Mouse (Mus musculus) MEL (cell line): Measurements from ENCODE around the gene Ifnar1. TPM values are rescaled to one million over a fixed set of nuclear protein-coding genes. Genes with fewer than 3 reads are reported as not detected.

Experiments
- DNase-seq: peaks from one replicate; pipeline ENCODE4 v3.0.0; 2011; ENCODE audit warnings: low read depth, low spot score
- H3K27ac ChIP-seq: 2 replicates; pipeline ENCODE4 v1.5.1; 2012; ENCODE audit warnings: low read depth, mild to moderate bottlenecking, control low read depth, low read length, moderate library complexity; ENCODE audit not compliant: control insufficient read depth
- H3K27me3 ChIP-seq, 2 experiments: fragments of 150-350 bp in 1 of 2; sonication (generic) in 1 of 2; 2 replicates each; pipeline ENCODE4 v1.6.1; 2012; ENCODE audit warnings: low read length in 2 of 2, mild to moderate bottlenecking in 2 of 2, improper control_type of control experiment in 1 of 2, moderate library complexity in 1 of 2; ENCODE audit not compliant: insufficient read depth in 2 of 2, control insufficient read depth in 1 of 2
- H3K36me3 ChIP-seq, 2 experiments: 2 replicates each; pipeline ENCODE4 v1.6.1; 2012 to 2014; ENCODE audit warnings: low read length in 2 of 2, improper control_type of control experiment in 1 of 2, inconsistent platforms in 1 of 2, mild to moderate bottlenecking in 1 of 2; ENCODE audit not compliant: insufficient read depth in 2 of 2, control insufficient read depth in 1 of 2
- H3K4me1 ChIP-seq, 2 experiments: fragments of 150-350 bp in 1 of 2; sonication (generic) in 1 of 2; 2 replicates each; pipeline ENCODE4 v1.6.1; 2012; ENCODE audit warnings: low read length in 2 of 2, improper control_type of control experiment in 1 of 2, mild to moderate bottlenecking in 1 of 2; ENCODE audit not compliant: insufficient read depth in 2 of 2, control insufficient read depth in 1 of 2
- H3K4me3 ChIP-seq, 2 experiments: fragments of 150-350 bp in 1 of 2; sonication (generic) in 1 of 2; 2 replicates each; pipeline ENCODE4 v1.5.1; 2012; ENCODE audit warnings: low read depth in 2 of 2, low read length in 2 of 2, mild to moderate bottlenecking in 2 of 2, moderate library complexity in 2 of 2, control low read depth in 1 of 2, improper control_type of control experiment in 1 of 2; ENCODE audit not compliant: control insufficient read depth in 1 of 2, insufficient read depth in 1 of 2
- H3K79me2 ChIP-seq: 2 replicates; pipeline ENCODE4 v1.6.1; 2012; ENCODE audit warnings: mild to moderate bottlenecking, low read length, moderate library complexity; ENCODE audit not compliant: control insufficient read depth, poor library complexity, insufficient read depth
- H3K9ac ChIP-seq: 2 replicates; pipeline ENCODE4 v1.6.1; 2012; ENCODE audit warnings: low read depth, mild to moderate bottlenecking, control low read depth, low read length, moderate library complexity; ENCODE audit not compliant: control insufficient read depth, poor library complexity, severe bottlenecking
- H3K9me3 ChIP-seq: fragments of 150-350 bp; sonication (generic); replicated peaks from 2 replicates; pipeline ENCODE4 v1.6.1; 2012; ENCODE audit warnings: mild to moderate bottlenecking, low read length, improper control_type of control experiment, moderate library complexity; ENCODE audit not compliant: insufficient read depth
- BHLHE40 ChIP-seq: IDR thresholded peaks from 2 replicates; pipeline ENCODE4 v1.6.1; 2012; ENCODE audit warnings: low read depth, mild to moderate bottlenecking, inconsistent platforms, low read length, improper control_type of control experiment, borderline replicate concordance
- CHD1 ChIP-seq: IDR thresholded peaks from 2 replicates; pipeline ENCODE4 v1.6.1; 2012; ENCODE audit warnings: low read depth, mild to moderate bottlenecking, inconsistent platforms, low read length, improper control_type of control experiment
- CHD2 ChIP-seq: IDR thresholded peaks from 2 replicates; pipeline ENCODE4 v1.6.1; 2011; ENCODE audit warnings: low read length, improper control_type of control experiment
- E2F4 ChIP-seq: IDR thresholded peaks from 2 replicates; pipeline ENCODE4 v1.6.1; 2011; ENCODE audit warnings: low read depth, low read length, improper control_type of control experiment, borderline replicate concordance
- ELF1 ChIP-seq: IDR thresholded peaks from 2 replicates; pipeline ENCODE4 v1.6.1; 2014; ENCODE audit warnings: low read depth, mild to moderate bottlenecking, inconsistent platforms, low read length, improper control_type of control experiment, moderate library complexity
- GABPA ChIP-seq: IDR thresholded peaks from 2 replicates; pipeline ENCODE4 v1.6.1; 2012; ENCODE audit warnings: low read depth, mild to moderate bottlenecking, inconsistent platforms, low read length, improper control_type of control experiment, moderate library complexity
- JUND ChIP-seq: IDR thresholded peaks from 2 replicates; pipeline ENCODE4 v1.6.1; 2011; ENCODE audit warnings: low read depth, mild to moderate bottlenecking, improper control_type of control experiment, low read length
- KAT2A ChIP-seq: conservative IDR thresholded peaks from 2 replicates; pipeline ENCODE4 v1.6.1; 2012; ENCODE audit warnings: low read depth, low read length, improper control_type of control experiment, inconsistent platforms
- MEF2A ChIP-seq: IDR thresholded peaks from 2 replicates; pipeline ENCODE4 v1.6.1; 2014; ENCODE audit warnings: low read depth, mild to moderate bottlenecking, inconsistent platforms, low read length, improper control_type of control experiment; ENCODE audit not compliant: poor library complexity, insufficient replicate concordance, severe bottlenecking; ENCODE audit errors: extremely low read depth
- MYB ChIP-seq: IDR thresholded peaks from 2 replicates; pipeline ENCODE4 v1.6.1; 2011; ENCODE audit warnings: mild to moderate bottlenecking, low read depth, low read length, improper control_type of control experiment
- POLR2A ChIP-seq, 2 experiments: IDR thresholded peaks; 2 replicates each; pipeline ENCODE4 v1.6.1; 2011 to 2012; ENCODE audit warnings: low read length in 2 of 2, mild to moderate bottlenecking in 2 of 2, control low read depth in 1 of 2, improper control_type of control experiment in 1 of 2, low read depth in 1 of 2, moderate library complexity in 1 of 2; ENCODE audit not compliant: control insufficient read depth in 1 of 2, insufficient read depth in 1 of 2, poor library complexity in 1 of 2
- RAD21 ChIP-seq: IDR thresholded peaks from 2 replicates; pipeline ENCODE4 v1.6.1; 2011; ENCODE audit warnings: mild to moderate bottlenecking, low read depth, low read length, improper control_type of control experiment
- RCOR1 ChIP-seq: IDR thresholded peaks from 2 replicates; pipeline ENCODE4 v1.6.1; 2012; ENCODE audit warnings: low read depth, mild to moderate bottlenecking, inconsistent platforms, low read length, improper control_type of control experiment
- TAL1 ChIP-seq: IDR thresholded peaks from 2 replicates; pipeline ENCODE4 v1.6.1; 2012; ENCODE audit warnings: mild to moderate bottlenecking, inconsistent platforms, low read length, moderate library complexity, mixed read lengths
- TBP ChIP-seq: IDR thresholded peaks from 2 replicates; pipeline ENCODE4 v1.8.0; 2011; ENCODE audit warnings: low read depth, low read length, improper control_type of control experiment
- UBTF ChIP-seq: IDR thresholded peaks from 2 replicates; pipeline ENCODE4 v1.6.1; 2012; ENCODE audit warnings: low read depth, mild to moderate bottlenecking, inconsistent platforms, low read length, improper control_type of control experiment, moderate library complexity, borderline replicate concordance; ENCODE audit not compliant: insufficient read depth
- USF1 ChIP-seq: IDR thresholded peaks from 2 replicates; pipeline ENCODE4 v1.6.1; 2014; ENCODE audit warnings: low read depth, mild to moderate bottlenecking, inconsistent platforms, low read length, improper control_type of control experiment, moderate library complexity
- ZC3H11A ChIP-seq: IDR thresholded peaks from 2 replicates; pipeline ENCODE4 v1.6.1; 2012; ENCODE audit warnings: low read depth, mild to moderate bottlenecking, inconsistent platforms, low read length, improper control_type of control experiment
- ZKSCAN1 ChIP-seq: IDR thresholded peaks from 2 replicates; pipeline ENCODE4 v1.6.1; 2012; ENCODE audit warnings: low read depth, mild to moderate bottlenecking, inconsistent platforms, low read length, improper control_type of control experiment, moderate library complexity
- ZNF384 ChIP-seq: IDR thresholded peaks from 2 replicates; pipeline ENCODE4 v1.6.1; 2012; ENCODE audit warnings: low read depth, mild to moderate bottlenecking, inconsistent platforms, low read length, improper control_type of control experiment
- polyA plus RNA-seq, 2 experiments: library from polyadenylated mRNA; stranded (reverse) in 1 of 2; unstranded in 1 of 2; fragments of >175 nt in 1 of 2; fragments of >200 nt in 1 of 2; gene quantifications; 2 replicates each; pipeline versions ENCODE4 v1.2.1 to v1.2.4; 2012; ENCODE audit warnings: low replicate concordance in 2 of 2, low read depth in 1 of 2; ENCODE audit not compliant: insufficient read length in 2 of 2, insufficient read depth in 1 of 2, missing spikeins in 1 of 2
- total RNA-seq: library from RNA; depleted of rRNA; stranded (reverse); fragments of 300-350 nt; gene quantifications from 2 replicates; pipeline ENCODE4 v1.2.3, GENCODE M21; 2012

The Ifnar1 gene
- total and polyA plus RNA-seq, 3 experiments, result 10.3 to 20.2 TPM; not detected in 1

- H3K36me3 ChIP-seq, result peaks cover 0 to 11% of the 10 kb centered on the region in 2 experiments; a peak in 2 of 4 replicates
- peaks cover 0 to 12% of the 10 kb centered on the region in 2 experiments; a peak in 3 of 4 replicates for H3K4me1 ChIP-seq
- no peak overlapping the region for H3K9ac ChIP-seq
- no peaks in the 10 kb centered on the region; the same call in 1 of the 2 replicates for H3K79me2 ChIP-seq
- DNase-seq, result no peak
- H3K27ac ChIP-seq, result no peak overlapping the region
- no peak for TF ChIP-seq CHD2
- TF ChIP-seq USF1, result no peak
- TF ChIP-seq MEF2A, result no peak
- TF ChIP-seq UBTF, result no peak
- TF ChIP-seq KAT2A, result no peak
- TF ChIP-seq TBP, result no peak
- no peak for TF ChIP-seq BHLHE40
- TF ChIP-seq GABPA, result no peak
- TF ChIP-seq RCOR1, result no peak
- TF ChIP-seq CHD1, result no peak
- TF ChIP-seq JUND, result no peak
- no peak for TF ChIP-seq MYB
- no peak for TF ChIP-seq E2F4
- TF ChIP-seq ZKSCAN1, result no peak
- H3K9me3 ChIP-seq, result no peaks in the 10 kb centered on the region
- H3K4me3 ChIP-seq, result no peak overlapping the region
- H3K27me3 ChIP-seq, result no peaks in the 10 kb centered on the region
These were observed 18.5 kb upstream of the Ifnar1 start for GRCm38 (mm10) chr16:91466566-91466965.

- Histone ChIP-seq H3K9ac (no peak overlapping the region), H3K4me1 (peaks cover 0 to 8% of the 10 kb centered on the region in 2 experiments; a peak in 2 of 4 replicates), H3K27me3 (no peaks in the 10 kb centered on the region), H3K79me2 (no peaks in the 10 kb centered on the region), H3K4me3 (no peak overlapping the region), H3K27ac (no peak overlapping the region), H3K9me3 (no peaks in the 10 kb centered on the region), H3K36me3 (peaks cover 0 to 5% of the 10 kb centered on the region in 2 experiments; a peak in 2 of 4 replicates)
- DNase-seq, result no peak
- no peak for TF ChIP-seq POLR2A (IDR thresholded peaks at IDR 0.05; ENCODE audit: control insufficient read depth in 1 of 2, insufficient read depth in 1 of 2, low read depth in 1 of 2, low read length in 2 of 2, poor library complexity in 1 of 2)
- no peak for TF ChIP-seq ELF1
- TF ChIP-seq ZC3H11A, result no peak
- TF ChIP-seq TAL1, result no peak
- no peak for TF ChIP-seq ZNF384
- no peak for TF ChIP-seq USF1
- TF ChIP-seq UBTF, result no peak
- no peak for TF ChIP-seq RAD21
These were observed 14.6 kb upstream of the Ifnar1 start for GRCm38 (mm10) chr16:91470470-91470869.
